Mouse (Mus musculus): ENCODE data around the gene Acot13.

DNA sequence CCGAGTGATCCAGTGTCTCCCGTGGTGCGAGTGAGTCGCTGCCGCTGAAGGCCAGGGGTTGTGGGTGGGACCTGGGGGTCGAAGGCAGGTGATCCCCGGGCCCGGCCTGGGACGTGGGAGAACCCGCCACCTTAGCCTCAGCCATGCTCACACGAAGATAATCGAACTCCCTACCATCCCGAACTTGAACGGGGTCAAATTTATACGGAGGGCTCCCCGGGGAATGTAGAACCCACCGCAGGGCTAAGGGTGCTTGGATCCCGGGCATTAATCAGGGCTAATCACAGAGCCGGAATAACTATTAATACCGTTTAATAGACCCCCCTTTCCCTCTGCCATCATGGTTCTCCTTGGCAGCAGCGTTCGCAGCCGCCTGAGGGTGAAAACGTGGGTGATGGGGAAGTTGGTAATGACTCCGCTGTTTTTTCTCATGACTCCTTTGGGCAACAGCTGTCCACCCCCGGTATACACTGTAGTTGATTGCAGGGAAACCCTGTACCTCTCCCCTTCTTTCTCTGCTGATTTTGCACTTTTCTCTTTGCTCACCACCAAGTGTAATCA, 29.1 kb downstream of the Acot13 start:
- no peak for TF ChIP-seq GATA1 (IDR thresholded peaks at IDR 0.05; ENCODE audit: borderline replicate concordance, low read length)
- no peak for TF ChIP-seq FLI1 (IDR thresholded peaks at IDR 0.05; ENCODE audit: low read length)
